Mouse (Mus musculus): ENCODE results near the gene Fgb. TPM values are rescaled to one million over a fixed set of nuclear protein-coding genes. Genes with fewer than 3 reads are reported as not detected.

The Fgb gene
- total RNA-seq, 2 experiments from 2014 or later = not detected

- intact Hi-C loops (cut with DNase I) = no loop called here
Observed at GRCm38 (mm10) chr3:83033801-83034200, 15.9 kb downstream of the Fgb start.

GRCm38 (mm10) chr3:83032746-83033308, 16.8 kb downstream of the Fgb start:
- DNase-seq (ENCODE audit: low spot score in 2 of 2) = no peak
- intact Hi-C loops (cut with DNase I) = no loop called here

More at GRCm38 (mm10) chr3:83033801-83034200, 15.9 kb downstream of the Fgb start:
- no peak for DNase-seq (ENCODE audit: low spot score in 2 of 2)

GRCm38 (mm10) chr3:83030331-83030730, 19.3 kb downstream of the Fgb start:
- no peak for DNase-seq (ENCODE audit: low spot score in 2 of 2)
- intact Hi-C loops (cut with DNase I) = no loop called here

GRCm38 (mm10) chr3:83027546-83028251, 22.0 kb downstream of the Fgb start:
- intact Hi-C loops (cut with DNase I) = no loop called here
- no peak for DNase-seq (ENCODE audit: low spot score in 2 of 2)

- DNase-seq (ENCODE audit: low spot score in 2 of 2) = no peak
- intact Hi-C loops (cut with DNase I) = no loop called here
Observed at GRCm38 (mm10) chr3:83025475-83026301, 24.0 kb downstream of the Fgb start, which contains the start of gene Fga. Fga (plus strand) TSS chr3:83026076.

GRCm38 (mm10) chr3:83025036-83025435, 24.6 kb downstream of the Fgb start:
- no peak for DNase-seq (ENCODE audit: low spot score in 2 of 2)
- intact Hi-C loops (cut with DNase I) = no loop called here

GRCm38 (mm10) chr3:83021176-83021575, 28.5 kb downstream of the Fgb start:
- DNase-seq (ENCODE audit: low spot score in 2 of 2) = no peak
- intact Hi-C loops (cut with DNase I) = no loop called here

- DNase-seq (ENCODE audit: low spot score in 2 of 2) = no peak
- intact Hi-C loops (cut with DNase I) = no loop called here
Observed at GRCm38 (mm10) chr3:83020387-83020786, 29.3 kb downstream of the Fgb start.

GRCm38 (mm10) chr3:83016236-83016635, 33.4 kb downstream of the Fgb start:
- intact Hi-C loops (cut with DNase I) = no loop called here
- DNase-seq (ENCODE audit: low spot score in 2 of 2) = no peak

GRCm38 (mm10) chr3:83013951-83014350, 35.7 kb downstream of the Fgb start:
- no peak for DNase-seq (ENCODE audit: low spot score in 2 of 2)
- intact Hi-C loops (cut with DNase I) = no loop called here

- DNase-seq (ENCODE audit: low spot score in 2 of 2) = no peak
- intact Hi-C loops (cut with DNase I) = no loop called here
Observed at GRCm38 (mm10) chr3:83012636-83013035, 37.0 kb downstream of the Fgb start.

GRCm38 (mm10) chr3:83011565-83011964, 38.1 kb downstream of the Fgb start:
- no peak for DNase-seq (ENCODE audit: low spot score in 2 of 2)
- intact Hi-C loops (cut with DNase I) = no loop called here

GRCm38 (mm10) chr3:83011136-83011535, 38.5 kb downstream of the Fgb start:
- DNase-seq (ENCODE audit: low spot score in 2 of 2) = no peak
- intact Hi-C loops (cut with DNase I) = no loop called here

GRCm38 (mm10) chr3:83010291-83010690, 39.4 kb downstream of the Fgb start:
- intact Hi-C loops (cut with DNase I) = no loop called here
- no peak for DNase-seq (ENCODE audit: low spot score in 2 of 2)

- no peak for DNase-seq (ENCODE audit: low spot score in 2 of 2)
- intact Hi-C loops (cut with DNase I) = no loop called here
Observed at GRCm38 (mm10) chr3:83007557-83007956, 42.1 kb downstream of the Fgb start, which contains the start of gene Fgg. Fgg (plus strand) TSS chr3:83007724.

- intact Hi-C loops (cut with DNase I) = no loop called here
- no peak for DNase-seq (ENCODE audit: low spot score in 2 of 2)
Observed at GRCm38 (mm10) chr3:83004801-83005200, 44.9 kb downstream of the Fgb start.

GRCm38 (mm10) chr3:83003068-83003467, 46.6 kb downstream of the Fgb start:
- no peak for DNase-seq (ENCODE audit: low spot score in 2 of 2)
- intact Hi-C loops (cut with DNase I) = no loop called here

- intact Hi-C loops (cut with DNase I) = no loop called here
- peak; percentile 17 to 19 for DNase-seq (ENCODE audit: low spot score in 2 of 2)
Observed at GRCm38 (mm10) chr3:83002191-83002590, 47.5 kb downstream of the Fgb start.

GRCm38 (mm10) chr3:82999995-83000394, 49.7 kb downstream of the Fgb start:
- DNase-seq (ENCODE audit: low spot score in 2 of 2) = no peak
- intact Hi-C loops (cut with DNase I) = loop anchor here (1.0 to 10.0 kb wide), 3 partner anchors 53 to 895 kb away; no protein-coding TSS in a partner anchor

GRCm38 (mm10) chr3:82998772-82999463, 50.7 kb downstream of the Fgb start:
- intact Hi-C loops (cut with DNase I) = loop anchor here (1.0 to 10.0 kb wide), 3 partner anchors 54 to 896 kb away; no protein-coding TSS in a partner anchor
- DNase-seq (ENCODE audit: low spot score in 2 of 2) = peak in 1 of 2 experiments; percentile 21
